Mouse (Mus musculus) kidney, adult 2 months (tissue): ENCODE results near the gene Gm5796.
"Not testable (repeated sequence)": the region's sequence is repeated elsewhere in the genome, so short reads cannot be mapped to it uniquely, and the experiment has no call there.

ENCODE experiments used
- CTCF ChIP-seq: fragments of 200-500 bp; conservative IDR thresholded peaks from 2 replicates; pipeline ENCODE4 v1.5.1; 2011; ENCODE audit warnings: low read depth, mild to moderate bottlenecking, control low read depth, low read length, moderate library complexity, mixed read lengths; ENCODE audit not compliant: insufficient read depth, insufficient read length
- POLR2A ChIP-seq: fragments of 200-500 bp; IDR thresholded peaks from one replicate; pipeline ENCODE4 v1.6.1; 2011; ENCODE audit warnings: low read depth, low read length, control low read depth

- TF ChIP-seq POLR2A, CTCF: not testable (repeated sequence)
These were observed 60.1 kb downstream of the Gm5796 start, which contains the start of gene Gm3115 for GRCm38 (mm10) chr14:4083820-4084219.
